Mouse (Mus musculus) cerebellum, adult 11 months (tissue): Measurements from ENCODE around the gene Gm10722.
"Not testable (repeated sequence)": the region's sequence is repeated elsewhere in the genome, so short reads cannot be mapped to it uniquely, and the experiment has no call there.

Experiments
- DNase-seq: peaks from one replicate; pipeline ENCODE4 v3.0.0; 2022

Gm10722 gene

DNA sequence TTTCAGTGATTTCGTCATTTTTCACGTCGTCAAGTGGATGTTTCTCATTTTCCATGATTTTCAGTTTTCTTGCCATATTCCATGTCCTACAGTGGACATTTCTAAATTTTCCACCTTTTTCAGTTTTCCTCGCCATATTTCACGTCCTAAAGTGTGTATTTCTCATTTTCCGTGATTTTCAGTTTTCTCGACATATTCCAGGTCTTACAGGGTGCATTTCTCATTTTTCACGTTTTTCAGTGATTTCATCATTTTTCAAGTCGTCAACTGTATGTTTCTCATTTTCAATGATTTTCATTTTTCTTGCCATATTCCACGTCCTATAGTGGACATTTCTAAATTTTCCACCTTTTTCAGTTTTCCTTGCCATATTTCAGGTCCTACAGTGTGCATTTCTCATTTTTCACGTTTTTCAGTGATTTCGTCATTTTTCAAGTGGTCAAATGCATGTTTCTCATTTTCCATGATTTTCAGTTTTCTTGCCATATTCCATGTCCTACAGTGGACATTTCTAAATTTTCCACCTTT is at the start of gene Gm10722:
Gene Gm10722 (plus strand): TSS at position 478 of the 528 bp plus-strand sequence.
- DNase-seq: not testable (repeated sequence)

DNA sequence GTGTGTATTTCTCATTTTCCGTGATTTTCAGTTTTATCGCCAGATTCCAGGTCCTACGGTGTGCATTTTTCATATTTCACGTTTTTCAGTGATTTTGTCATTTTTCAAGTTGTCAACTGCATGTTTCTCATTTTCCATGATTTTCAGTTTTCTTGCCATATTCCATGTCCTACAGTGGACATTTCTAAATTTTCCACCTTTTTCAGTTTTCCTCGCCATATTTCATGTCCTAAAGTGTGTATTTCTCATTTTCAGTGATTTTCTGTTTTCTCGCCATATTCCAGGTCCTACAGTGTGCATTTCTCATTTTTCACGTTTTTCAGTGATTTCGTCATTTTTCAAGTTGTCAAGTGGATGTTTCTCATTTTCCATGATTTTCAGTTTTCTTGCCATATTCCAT is 284 bp downstream of the Gm10722 start:
- DNase-seq: not testable (repeated sequence)

DNA sequence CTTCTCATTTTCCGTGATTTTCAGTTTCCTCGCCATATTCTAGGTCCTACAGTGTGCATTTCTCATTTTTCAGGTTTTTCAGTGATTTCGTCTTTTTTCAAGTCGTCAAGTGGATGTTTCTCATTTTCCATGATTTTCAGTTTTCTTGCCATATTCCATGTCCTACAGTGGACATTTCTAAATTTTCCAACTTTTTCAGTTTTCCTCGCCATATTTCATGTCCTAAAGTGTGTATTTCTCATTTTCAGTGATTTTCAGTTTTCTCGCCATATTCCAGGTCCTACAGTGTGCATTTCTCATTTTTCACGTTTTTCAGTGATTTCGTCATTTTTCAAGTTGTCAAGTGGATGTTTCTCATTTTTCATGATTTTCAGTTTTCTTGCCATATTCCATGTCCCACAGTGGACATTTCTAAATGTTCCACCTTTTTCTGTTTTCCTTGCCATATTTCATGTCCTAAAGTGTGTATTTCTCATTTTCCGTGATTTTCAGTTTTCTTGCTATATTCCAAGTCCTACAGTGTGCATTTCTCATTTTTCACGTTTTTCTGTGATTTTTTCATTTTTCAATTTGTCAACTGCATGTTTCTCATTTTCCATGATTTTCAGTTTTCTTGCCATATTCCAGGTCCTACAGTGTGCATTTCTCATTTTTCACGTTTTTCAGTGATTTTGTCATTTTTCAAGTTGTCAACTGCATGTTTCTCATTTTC is 1.4 kb downstream of the Gm10722 start:
- DNase-seq: peak; percentile 74

DNA sequence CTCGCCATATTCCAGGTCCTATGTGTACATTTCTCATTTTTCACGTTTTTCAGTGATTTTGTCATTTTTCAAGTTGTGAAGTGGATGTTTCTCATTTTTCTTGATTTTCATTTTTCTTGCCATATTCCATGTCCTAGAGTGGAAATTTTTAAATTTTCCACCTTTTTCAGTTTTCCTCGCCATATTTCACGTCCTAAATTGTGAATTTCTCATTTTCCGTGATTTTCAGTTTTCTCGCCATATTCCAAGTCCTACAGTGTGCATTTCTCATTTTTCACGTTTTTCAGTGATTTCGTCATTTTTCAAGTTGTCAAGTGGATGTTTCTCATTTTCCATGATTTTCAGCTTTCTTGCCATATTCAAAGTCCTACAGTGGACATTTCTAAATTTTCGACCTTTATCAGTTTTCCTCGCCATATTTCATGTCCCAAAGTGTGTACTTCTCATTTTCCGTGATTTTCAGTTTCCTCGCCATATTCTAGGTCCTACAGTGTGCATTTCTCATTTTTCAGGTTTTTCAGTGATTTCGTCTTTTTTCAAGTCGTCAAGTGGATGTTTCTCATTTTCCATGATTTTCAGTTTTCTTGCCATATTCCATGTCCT is 2.2 kb downstream of the Gm10722 start, which contains the start of gene Gm11168:
Gene Gm11168 (plus strand): TSS at position 553 of the 603 bp plus-strand sequence.
- not testable (repeated sequence) for DNase-seq

DNA sequence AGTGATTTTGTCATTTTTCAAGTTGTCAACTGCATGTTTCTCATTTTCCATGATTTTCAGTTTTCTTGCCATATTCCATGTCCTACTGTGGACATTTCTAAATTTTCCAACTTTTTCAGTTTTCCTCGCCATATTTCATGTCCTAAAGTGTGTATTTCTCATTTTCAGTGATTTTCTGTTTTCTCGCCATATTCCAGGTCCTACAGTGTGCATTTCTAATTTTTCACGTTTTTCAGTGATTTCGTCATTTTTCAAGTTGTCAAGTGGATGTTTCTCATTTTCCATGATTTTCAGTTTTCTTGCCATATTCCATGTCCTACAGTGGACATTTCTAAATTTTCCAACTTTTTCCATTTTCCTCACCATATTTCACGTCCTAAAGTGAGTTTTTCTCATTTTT is 5.5 kb downstream of the Gm10722 start:
- not testable (repeated sequence) for DNase-seq

DNA sequence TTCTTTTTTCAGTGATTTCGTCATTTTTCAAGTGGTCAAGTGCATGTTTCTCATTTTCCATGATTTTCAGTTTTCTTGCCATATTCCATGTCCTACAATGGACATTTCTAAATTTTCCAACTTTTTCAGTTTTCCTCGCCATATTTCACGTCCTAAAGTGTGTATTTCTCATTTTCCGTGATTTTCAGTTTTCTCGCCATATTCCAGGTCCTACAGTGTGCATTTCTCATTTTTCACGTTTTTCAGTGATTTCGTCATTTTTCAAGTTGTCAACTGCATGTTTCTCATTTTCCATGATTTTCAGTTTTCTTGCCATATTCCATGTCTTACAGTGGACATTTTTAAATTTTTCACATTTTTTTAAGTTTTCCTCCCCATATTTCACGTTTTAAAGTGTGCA is 5.9 kb downstream of the Gm10722 start:
- DNase-seq: peak; percentile 76

DNA sequence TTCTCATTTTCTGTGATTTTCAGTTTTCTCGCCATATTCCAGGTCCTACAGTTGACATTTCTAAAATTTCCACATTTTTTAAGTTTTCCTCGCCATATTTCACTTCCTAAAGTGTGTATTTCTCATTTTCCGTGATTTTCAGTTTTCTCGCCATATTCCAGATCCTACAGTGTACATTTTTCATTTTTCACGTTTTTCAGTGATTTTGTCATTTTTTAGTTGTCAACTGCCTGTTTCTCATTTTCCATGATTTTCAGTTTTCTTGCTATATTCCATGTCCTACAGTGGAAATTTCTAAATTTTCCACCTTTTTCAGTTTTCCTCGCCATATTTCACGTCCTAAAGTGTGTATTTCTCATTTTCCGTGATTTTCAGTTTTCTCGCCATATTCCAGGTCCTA is 6.5 kb downstream of the Gm10722 start:
- DNase-seq: not testable (repeated sequence)

DNA sequence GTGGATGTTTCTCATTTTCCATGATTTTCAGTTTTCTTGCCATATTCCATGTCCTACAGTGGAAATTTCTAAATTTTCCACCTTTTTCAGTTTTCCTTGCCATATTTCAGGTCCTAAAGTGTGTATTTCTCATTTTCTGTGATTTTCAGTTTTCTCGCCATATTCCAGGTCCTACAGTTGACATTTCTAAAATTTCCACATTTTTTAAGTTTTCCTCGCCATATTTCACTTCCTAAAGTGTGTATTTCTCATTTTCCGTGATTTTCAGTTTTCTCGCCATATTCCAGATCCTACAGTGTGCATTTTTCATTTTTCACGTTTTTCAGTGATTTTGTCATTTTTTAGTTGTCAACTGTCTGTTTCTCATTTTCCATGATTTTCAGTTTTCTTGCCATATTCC is 8.6 kb downstream of the Gm10722 start:
- not testable (repeated sequence) for DNase-seq

DNA sequence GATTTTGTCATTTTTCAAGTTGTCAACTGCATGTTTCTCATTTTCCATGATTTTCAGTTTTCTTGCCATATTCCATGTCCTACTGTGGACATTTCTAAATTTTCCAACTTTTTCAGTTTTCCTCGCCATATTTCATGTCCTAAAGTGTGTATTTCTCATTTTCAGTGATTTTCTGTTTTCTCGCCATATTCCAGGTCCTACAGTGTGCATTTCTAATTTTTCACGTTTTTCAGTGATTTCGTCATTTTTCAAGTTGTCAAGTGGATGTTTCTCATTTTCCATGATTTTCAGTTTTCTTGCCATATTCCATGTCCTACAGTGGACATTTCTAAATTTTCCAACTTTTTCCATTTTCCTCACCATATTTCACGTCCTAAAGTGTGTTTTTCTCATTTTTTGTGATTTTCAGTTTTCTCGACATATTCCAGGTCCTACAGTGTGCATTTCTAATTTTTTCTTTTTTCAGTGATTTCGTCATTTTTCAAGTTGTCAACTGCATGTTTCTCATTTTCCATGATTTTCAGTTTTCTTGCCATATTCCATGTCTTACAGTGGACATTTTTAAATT is 11.4 kb downstream of the Gm10722 start:
- DNase-seq: not testable (repeated sequence)

DNA sequence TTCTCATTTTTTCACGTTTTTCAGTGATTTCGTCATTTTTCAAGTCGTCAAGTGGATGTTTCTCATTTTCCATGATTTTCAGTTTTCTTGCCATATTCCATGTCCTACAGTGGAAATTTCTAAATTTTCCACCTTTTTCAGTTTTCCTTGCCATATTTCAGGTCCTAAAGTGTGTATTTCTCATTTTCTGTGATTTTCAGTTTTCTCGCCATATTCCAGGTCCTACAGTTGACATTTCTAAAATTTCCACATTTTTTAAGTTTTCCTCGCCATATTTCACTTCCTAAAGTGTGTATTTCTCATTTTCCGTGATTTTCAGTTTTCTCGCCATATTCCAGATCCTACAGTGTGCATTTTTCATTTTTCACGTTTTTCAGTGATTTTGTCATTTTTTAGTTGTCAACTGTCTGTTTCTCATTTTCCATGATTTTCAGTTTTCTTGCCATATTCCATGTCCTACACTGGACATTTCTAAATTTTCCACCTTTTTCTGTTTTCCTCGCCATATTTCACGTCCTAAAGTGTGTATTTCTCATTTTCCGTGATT is 12.1 kb downstream of the Gm10722 start, which contains the start of gene Gm10721:
Gene Gm10721 (plus strand): TSS at position 408 of the 547 bp plus-strand sequence.
- DNase-seq: not testable (repeated sequence)

DNA sequence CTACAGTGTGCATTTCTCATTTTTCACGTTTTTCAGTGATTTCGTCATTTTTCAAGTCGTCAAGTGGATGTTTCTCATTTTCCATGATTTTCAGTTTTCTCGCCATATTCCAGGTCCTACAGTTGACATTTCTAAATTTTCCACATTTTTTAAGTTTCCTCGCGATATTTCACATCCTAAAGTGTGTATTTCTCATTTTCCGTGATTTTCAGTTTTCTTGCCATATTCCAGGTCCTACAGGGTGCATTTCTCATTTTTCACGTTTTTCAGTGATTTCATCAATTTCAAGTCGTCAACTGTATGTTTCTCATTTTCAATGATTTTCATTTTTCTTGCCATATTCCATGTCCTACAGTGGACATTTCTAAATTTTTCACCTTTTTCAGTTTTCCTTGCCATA is 14.6 kb downstream of the Gm10722 start, which contains the start of gene Gm10720:
Gene Gm10720 (plus strand): TSS at position 301 of the 400 bp plus-strand sequence.
- DNase-seq: not testable (repeated sequence)

DNA sequence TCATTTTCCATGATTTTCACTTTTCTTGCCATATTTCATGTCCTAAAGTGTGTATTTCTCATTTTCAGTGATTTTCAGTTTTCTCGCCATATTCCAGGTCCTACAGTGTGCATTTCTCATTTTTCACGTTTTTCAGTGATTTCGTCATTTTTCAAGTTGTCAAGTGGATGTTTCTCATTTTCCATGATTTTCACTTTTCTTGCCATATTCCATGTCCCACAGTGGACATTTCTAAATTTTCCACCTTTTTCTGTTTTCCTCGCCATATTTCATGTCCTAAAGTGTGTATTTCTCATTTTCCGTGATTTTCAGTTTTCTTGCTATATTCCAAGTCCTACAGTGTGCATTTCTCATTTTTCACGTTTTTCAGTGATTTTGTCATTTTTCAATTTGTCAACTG is 15.2 kb downstream of the Gm10722 start:
- DNase-seq: not testable (repeated sequence)

DNA sequence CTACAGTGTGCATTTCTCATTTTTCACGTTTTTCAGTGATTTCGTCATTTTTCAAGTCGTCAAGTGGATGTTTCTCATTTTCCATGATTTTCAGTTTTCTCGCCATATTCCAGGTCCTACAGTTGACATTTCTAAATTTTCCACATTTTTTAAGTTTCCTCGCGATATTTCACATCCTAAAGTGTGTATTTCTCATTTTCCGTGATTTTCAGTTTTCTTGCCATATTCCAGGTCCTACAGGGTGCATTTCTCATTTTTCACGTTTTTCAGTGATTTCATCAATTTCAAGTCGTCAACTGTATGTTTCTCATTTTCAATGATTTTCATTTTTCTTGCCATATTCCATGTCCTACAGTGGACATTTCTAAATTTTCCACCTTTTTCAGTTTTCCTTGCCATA is 16.4 kb downstream of the Gm10722 start, which contains the start of gene Gm10719:
Gene Gm10719 (plus strand): TSS at position 301 of the 400 bp plus-strand sequence.
- not testable (repeated sequence) for DNase-seq

DNA sequence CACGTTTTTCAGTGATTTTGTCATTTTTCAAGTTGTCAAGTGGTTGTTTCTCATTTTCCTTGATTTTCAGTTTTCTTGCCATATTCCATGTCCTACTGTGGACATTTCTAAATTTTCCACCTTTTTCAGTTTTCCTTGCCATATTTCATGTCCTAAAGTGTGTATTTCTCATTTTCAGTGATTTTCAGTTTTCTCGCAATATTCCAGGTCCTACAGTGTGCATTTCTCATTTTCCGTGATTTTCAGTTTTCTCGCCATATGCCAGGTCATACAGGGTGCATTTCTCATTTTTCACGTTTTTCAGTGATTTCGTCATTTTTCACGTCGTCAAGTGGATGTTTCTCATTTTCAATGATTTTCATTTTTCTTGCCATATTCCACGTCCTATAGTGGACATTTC is 18.2 kb downstream of the Gm10722 start:
- DNase-seq: peak; percentile 6

DNA sequence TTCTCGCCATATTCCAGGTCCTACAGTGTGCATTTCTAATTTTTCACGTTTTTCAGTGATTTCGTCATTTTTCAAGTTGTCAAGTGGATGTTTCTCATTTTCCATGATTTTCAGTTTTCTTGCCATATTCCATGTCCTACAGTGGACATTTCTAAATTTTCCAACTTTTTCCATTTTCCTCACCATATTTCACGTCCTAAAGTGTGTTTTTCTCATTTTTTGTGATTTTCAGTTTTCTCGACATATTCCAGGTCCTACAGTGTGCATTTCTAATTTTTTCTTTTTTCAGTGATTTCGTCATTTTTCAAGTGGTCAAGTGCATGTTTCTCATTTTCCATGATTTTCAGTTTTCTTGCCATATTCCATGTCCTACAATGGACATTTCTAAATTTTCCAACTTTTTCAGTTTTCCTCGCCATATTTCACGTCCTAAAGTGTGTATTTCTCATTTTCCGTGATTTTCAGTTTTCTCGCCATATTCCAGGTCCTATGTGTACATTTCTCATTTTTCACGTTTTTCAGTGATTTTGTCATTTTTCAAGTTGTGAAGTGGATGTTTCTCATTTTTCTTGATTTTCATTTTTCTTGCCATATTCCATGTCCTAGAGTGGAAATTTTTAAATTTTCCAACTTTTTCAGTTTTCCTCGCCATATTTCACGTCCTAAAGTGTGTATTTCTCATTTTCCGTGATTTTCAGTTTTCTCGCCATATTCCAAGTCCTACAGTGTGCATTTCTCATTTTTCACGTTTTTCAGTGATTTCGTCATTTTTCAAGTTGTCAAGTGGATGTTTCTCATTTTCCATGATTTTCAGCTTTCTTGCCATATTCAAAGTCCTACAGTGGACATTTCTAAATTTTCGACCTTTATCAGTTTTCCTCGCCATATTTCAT is 19.4 kb downstream of the Gm10722 start:
- not testable (repeated sequence) for DNase-seq

DNA sequence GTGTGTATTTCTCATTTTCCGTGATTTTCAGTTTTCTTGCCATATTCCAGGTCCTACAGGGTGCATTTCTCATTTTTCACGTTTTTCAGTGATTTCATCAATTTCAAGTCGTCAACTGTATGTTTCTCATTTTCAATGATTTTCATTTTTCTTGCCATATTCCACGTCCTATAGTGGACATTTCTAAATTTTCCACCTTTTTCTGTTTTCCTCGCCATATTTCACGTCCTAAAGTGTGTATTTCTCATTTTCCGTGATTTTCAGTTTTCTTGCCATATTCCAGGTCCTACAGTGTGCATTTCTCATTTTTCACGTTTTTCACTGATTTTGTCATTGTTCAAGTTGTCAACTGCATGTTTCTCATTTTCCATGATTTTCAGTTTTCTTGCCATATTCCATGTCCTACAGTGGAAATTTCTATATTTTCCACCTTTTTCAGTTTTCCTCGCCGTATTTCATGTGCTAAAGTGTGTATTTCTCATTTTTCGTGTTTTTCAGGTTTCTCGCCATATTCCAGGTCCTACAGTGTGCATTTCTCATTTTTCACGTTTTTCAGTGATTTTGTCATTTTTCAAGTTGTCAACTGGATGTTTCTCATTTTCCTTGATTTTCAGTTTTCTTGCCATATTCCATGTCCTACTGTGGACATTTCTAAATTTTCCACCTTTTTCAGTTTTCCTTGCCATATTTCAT is 21.7 kb downstream of the Gm10722 start:
- DNase-seq: peak; percentile 35

DNA sequence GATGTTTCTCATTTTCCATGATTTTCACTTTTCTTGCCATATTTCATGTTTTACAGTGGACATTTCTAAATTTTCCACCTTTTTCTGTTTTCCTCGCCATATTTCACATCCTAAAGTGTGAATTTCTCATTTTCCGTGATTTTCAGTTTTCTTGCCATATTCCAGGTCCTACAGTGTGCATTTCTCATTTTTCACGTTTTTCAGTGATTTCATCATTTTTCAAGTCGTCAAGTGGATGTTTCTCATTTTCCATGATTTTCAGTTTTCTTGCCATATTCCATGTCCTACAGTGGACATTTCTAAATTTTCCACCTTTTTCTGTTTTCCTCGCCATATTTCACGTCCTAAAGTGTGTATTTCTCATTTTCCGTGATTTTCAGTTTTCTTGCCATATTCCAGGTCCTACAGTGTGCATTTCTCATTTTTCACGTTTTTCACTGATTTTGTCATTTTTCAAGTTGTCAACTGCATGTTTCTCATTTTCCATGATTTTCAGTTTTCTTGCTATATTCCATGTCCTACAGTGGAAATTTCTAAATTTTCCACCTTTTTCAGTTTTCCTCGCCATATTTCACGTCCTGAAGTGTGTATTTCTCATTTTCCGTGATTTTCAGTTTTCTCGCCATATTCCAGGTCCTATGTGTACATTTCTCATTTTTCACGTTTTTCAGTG is 22.7 kb downstream of the Gm10722 start, which contains the start of gene Gm10718:
Gene Gm10718 (plus strand): TSS at position 236 of the 673 bp plus-strand sequence.
- not testable (repeated sequence) for DNase-seq

DNA sequence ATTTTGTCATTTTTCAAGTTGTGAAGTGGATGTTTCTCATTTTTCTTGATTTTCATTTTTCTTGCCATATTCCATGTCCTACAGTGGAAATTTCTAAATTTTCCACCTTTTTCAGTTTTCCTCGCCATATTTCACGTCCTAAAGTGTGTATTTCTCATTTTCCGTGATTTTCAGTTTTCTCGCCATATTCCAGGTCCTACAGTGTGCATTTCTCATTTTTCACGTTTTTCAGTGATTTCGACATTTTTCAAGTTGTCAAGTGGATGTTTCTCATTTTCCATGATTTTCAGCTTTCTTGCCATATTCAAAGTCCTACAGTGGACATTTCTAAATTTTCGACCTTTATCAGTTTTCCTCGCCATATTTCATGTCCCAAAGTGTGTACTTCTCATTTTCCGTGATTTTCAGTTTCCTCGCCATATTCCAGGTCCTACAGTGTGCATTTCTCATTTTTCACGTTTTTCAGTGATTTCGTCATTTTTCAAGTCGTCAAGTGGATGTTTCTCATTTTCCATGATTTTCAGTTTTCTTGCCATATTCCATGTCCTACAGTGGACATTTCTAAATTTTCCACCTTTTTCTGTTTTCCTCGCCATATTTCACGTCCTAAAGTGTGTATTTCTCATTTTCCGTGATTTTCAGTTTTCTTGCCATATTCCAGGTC is 23.4 kb downstream of the Gm10722 start:
- peak; percentile 87 for DNase-seq

DNA sequence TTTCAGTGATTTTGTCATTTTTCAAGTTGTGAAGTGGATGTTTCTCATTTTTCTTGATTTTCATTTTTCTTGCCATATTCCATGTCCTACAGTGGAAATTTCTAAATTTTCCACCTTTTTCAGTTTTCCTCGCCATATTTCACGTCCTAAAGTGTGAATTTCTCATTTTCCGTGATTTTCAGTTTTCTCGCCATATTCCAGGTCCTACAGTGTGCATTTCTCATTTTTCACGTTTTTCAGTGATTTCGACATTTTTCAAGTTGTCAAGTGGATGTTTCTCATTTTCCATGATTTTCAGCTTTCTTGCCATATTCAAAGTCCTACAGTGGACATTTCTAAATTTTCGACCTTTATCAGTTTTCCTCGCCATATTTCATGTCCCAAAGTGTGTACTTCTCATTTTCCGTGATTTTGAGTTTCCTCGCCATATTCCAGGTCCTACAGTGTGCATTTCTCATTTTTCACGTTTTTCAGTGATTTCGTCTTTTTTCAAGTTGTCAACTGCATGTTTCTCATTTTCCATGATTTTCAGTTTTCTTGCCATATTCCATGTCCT is 24.3 kb downstream of the Gm10722 start, which contains the start of gene Gm10717:
Gene Gm10717 (plus strand): TSS at position 506 of the 556 bp plus-strand sequence.
- not testable (repeated sequence) for DNase-seq

DNA sequence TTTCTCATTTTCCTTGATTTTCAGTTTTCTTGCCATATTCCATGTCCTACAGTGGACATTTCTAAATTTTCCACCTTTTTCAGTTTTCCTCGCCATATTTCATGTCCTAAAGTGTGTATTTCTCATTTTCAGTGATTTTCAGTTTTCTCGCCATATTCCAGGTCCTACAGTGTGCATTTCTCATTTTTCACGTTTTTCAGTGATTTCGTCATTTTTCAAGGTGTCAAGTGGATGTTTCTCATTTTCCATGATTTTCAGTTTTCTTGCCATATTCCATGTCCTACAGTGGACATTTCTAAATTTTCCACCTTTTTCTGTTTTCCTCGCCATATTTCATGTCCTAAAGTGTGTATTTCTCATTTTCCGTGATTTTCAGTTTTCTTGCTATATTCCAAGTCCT is 24.9 kb downstream of the Gm10722 start:
- peak; percentile 16 for DNase-seq
